Mouse (Mus musculus): ENCODE measurements around the gene Abcc9.

Abcc9 gene

DNA sequence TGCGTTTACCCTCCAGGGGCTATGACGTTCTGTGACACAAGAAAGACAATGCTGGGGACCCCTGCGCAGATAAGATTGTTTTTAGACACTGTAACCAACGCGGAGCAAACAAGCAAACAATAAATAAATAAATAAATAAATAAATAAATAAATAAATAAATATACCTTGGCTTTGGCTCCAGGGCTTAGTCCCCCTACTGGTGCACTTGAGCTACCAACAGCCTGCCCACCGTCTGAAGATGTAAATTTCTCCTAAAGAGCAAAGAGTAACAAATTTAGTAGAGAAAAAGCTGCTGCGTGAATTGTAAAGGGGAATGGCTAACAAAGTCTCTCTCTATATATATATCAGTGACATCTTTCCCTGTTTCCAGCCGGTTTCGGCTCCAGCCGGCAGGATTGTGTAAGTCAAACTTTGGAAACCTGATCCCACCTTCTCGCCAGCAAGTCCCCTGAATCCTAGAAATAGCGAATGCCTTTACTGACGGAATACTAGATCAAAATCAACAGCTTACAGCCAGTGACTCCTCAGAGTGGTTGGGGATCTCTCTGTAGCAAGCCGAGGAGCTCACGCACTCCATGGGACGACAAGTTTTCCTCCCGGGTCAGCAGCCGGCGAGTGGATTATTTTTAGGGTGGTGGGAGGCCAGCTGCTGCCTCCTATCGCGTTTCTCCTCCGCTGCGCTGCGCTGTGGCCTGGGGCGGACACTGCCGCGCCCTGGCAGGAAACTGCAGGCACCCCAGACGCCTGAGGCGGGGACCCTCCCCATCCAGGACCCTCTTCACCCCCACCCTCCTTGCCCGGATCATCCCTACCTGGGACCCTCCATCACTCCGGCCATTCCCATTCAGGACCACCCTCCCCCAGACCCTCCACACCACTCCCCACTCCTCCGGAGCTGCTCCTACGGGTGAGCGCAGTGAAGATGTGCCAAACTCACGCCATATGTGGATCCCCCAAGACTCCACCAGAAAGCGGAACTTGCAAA lies at the start of gene Abcc9:
Gene Abcc9 (minus strand): TSS at position 664 of the 986 bp plus-strand sequence.
- peak; percentile 57 for DNase-seq (ENCODE audit: low spot score)

- DNase-seq (ENCODE audit: low spot score), result peak; percentile 26
Measured at GRCm38 (mm10) chr6:142751365-142751764, 49.2 kb upstream of the Abcc9 start.

DNA sequence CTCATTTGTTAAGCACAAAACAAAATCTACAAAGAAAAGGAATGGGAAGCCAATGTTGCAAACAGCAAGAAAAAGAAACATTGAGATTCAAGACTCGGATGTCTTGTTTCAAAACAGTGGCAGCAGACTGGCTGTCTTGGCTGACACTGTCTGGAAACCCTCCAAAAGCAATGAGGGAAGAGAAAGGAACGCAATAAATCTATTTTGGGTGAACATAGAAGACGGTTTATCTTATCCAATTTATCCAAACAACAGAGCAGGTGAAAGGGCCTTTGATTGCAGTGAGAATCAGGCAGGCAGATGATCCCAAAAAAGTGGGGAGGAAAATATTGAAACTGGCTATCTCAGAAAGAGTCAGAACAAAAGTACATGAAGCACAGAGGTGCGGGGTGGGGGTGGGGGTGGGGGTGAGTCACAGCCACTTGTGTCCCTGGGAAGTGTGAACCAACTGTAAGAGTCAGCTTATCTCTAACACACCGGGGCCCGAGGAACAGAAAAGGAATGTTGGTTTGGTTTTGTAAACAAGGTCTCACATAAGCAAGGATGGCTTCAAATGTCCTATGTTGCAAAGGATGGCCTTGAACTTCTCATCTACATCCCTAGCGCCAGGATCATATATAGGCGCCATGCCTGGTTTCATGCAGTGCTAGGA lies 46.1 kb upstream of the Abcc9 start:
- DNase-seq (ENCODE audit: low spot score), result no peak

GRCm38 (mm10) chr6:142747165-142747564 lies 45.0 kb upstream of the Abcc9 start:
- DNase-seq (ENCODE audit: low spot score), result no peak

DNA sequence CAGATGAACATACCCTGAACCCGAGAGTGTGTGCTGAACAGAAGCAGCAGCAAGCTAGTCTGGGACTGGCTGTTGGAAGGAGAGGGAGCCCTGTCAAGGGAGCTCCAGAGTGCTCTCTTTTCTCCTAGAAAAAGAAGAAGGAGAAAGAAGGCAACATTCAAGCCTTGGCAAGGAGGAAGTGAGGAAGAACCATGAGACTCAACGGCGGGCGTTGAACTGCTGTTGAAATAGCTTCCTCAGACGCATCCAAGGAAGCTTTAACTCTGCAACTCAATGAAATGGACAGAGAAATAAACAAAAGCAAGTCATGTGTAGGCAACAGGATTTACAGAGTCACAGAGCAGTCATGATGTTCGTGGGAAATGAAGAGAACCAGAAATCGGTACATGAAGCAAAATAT lies 44.6 kb upstream of the Abcc9 start:
- no peak for DNase-seq (ENCODE audit: low spot score)

GRCm38 (mm10) chr6:142745484-142745883 lies 43.4 kb upstream of the Abcc9 start:
- no peak for DNase-seq (ENCODE audit: low spot score)

DNA sequence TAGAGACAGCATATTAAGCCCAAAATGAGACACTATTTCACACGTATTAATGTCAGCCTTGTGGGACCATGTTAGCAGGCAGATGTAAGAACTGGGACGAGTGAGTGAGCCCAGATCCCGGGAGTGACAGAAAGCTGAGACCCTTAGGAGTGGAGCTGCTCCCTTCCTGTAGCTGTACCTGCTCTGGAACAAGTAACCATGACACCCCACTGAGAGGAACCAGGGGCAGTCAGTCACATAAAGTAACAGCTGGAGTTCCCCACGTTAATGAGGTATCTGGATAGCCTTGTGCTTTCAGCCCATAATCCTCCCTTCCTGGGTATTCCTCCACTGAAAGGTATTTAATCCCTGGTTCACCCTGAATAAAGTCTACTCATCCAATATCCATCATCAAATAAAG lies 41.1 kb upstream of the Abcc9 start:
- DNase-seq (ENCODE audit: low spot score), result no peak

DNA sequence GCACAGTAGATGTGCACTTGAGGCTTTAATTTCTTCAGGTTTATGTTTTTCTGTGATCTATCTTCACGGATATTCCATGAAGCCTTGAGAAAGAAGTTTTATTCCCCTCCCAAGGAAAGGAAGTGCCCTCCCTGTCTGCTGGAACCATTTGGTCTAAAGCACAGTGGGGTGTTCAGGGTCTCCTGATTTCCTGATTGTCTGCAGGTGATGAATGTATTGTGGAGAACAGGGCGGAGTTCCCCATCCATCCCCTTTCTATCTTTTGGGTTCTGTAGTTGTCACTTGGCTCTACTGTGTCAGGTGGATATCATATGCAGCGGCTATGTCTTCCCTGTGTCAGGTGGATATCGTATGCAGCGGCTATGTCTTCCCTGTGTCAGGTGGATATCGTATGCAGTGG lies 39.6 kb upstream of the Abcc9 start:
- DNase-seq (ENCODE audit: low spot score), result no peak

DNA sequence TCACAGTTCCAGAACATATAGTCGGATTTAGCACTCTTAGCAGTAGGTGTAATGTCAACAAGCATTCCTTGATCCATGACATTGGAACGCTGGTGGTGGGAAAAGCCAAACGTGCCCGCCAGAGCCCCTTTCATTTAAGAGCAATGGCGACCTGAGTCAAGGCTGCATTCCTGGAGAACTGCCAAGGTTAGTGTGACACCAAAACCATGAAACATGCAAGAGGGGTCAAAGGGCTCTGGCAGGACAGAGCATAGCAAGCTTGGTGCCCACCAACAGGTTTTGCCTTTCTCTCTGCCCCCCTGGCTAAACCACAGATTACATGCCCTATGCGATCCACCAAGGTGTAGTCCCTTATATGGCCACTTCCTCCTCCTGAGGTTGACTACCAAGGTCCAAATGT lies 36.5 kb upstream of the Abcc9 start:
- DNase-seq (ENCODE audit: low spot score), result no peak

- no peak for DNase-seq (ENCODE audit: low spot score)
Measured at GRCm38 (mm10) chr6:142738225-142738624, 36.1 kb upstream of the Abcc9 start.

DNA sequence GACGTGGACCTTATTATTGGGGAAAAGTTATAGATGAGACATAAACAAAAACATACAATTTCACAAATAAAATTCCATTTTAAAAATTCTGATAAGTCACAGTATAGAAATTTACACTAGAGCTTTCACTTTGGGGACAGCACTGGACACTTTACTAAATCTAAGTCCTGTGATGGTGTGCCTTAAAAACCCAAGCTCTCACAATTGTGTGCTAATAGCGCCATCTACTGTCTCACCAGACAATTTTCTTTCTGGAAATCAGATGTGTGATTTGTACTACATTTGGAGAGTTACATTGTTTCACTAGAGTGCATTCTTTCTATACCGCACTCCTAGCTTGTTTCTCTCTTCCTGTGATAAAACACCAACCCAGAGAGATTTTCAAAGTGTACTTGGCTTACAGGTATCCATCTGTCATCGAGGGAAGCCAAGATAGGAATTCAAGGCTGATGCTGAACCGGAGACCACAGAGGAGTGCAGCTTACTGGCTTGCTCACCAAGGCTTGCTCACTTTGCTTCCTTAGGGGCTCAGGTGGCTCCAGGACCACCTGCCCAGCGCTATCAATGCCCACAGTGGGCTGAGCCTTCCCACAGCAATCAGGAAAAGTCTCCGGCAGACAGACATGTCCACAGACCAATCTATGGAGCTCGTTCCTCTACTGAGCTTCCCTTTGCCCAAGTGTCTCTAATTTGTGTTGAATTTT lies 33.3 kb upstream of the Abcc9 start:
- DNase-seq (ENCODE audit: low spot score), result peak; percentile 84

DNA sequence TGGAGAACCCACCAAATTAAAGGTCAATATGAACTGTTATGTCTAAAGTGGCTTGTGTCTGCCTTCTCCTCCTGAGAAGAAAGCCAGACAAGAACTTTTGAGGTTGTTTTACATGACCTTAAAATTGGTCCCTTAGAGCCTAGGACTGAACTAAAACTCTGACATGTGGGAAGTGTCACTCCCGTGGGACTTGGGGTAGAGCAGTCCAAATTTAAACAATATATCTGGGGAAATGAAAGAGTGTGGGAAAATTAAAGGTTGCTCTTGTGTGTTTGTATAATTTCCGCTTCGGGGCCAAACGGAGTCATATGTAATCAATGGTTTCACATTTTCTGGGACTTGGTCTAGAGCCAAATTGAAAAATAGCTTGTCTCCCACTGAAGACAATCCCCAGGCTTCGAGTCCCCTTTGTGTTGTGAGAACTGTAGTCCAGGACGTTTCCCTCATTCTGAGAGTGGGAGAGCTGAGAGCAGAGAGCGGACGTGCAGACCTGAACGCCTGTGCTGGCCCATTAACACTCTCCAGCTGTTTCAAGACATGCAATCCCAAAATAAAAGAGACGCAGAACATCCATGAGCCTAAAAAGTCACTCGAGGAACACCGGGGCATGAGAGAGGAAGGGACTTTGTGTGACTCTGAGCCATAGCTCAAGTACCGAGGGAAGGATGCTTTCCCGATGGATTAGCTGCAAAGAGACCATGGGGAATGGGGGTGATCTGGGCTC lies 30.6 kb upstream of the Abcc9 start:
- DNase-seq (ENCODE audit: low spot score), result no peak

GRCm38 (mm10) chr6:142726032-142726431 lies 23.9 kb upstream of the Abcc9 start:
- no peak for DNase-seq (ENCODE audit: low spot score)

DNA sequence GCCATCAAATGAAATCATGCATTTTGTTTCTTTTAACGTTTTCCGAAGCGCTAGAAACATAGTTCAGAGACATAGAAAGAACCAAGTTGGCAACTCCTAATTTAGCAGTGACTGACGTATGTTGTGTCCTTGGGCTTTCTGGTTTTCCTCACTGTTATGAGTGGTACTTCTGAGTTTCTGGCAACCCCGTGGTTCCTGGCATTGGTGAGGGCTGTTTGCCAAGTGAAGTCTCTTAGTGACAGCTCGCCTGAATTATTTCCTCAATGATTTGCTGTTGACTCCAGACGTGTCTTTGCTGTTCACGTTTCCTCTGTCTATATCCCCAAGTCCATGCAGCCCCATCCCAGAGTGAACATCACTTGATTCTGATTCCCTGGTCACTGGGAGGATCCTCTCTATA lies 19.6 kb upstream of the Abcc9 start:
- no peak for DNase-seq (ENCODE audit: low spot score)

DNA sequence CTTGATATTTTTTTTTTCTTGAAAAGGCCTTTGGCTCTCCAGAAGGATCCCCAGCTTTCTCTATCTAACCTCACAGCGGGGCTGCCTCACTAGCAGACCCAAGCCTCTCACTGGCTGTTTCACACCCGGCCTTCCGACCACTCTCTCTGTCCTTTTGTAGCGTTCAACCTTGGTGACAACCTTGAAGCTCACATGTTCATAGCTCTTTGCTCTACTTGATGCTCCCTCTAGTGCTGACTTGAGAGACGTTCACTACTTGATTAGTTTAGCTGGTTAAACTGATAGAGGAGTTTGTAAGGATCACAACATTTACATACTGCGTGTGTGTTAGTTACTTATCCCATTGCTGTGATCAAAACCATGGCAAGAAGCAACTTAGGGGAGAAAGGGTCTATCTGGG lies 18.5 kb upstream of the Abcc9 start:
- DNase-seq (ENCODE audit: low spot score), result no peak

- DNase-seq (ENCODE audit: low spot score), result no peak
Measured at GRCm38 (mm10) chr6:142718167-142718566, 16.1 kb upstream of the Abcc9 start.

GRCm38 (mm10) chr6:142717186-142717585 lies 15.1 kb upstream of the Abcc9 start:
- no peak for DNase-seq (ENCODE audit: low spot score)

DNA sequence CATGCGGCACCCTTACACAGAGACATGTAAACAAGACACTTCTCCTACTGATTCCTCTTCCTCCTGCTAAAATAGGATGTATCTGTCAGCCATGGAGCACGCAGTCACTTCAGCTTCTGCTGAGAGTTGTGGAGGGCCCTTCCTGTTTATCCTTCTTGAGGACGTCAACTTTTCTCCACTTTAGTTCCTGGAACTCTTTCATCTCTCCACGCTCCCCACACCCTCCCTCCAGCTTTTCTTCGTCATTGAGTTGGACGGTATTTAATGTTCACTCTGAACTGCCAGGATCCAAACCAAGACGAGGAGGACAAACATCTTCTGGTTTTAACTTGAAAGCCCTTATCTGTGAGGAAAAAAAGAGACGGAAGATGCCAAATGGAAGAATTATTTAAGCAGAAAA lies 12.9 kb upstream of the Abcc9 start:
- no peak for DNase-seq (ENCODE audit: low spot score)

GRCm38 (mm10) chr6:142711106-142711505 lies 9.0 kb upstream of the Abcc9 start:
- no peak for DNase-seq (ENCODE audit: low spot score)

GRCm38 (mm10) chr6:142710690-142711089 lies 8.6 kb upstream of the Abcc9 start:
- DNase-seq (ENCODE audit: low spot score), result no peak

GRCm38 (mm10) chr6:142708369-142708768 lies 6.3 kb upstream of the Abcc9 start:
- no peak for DNase-seq (ENCODE audit: low spot score)

DNA sequence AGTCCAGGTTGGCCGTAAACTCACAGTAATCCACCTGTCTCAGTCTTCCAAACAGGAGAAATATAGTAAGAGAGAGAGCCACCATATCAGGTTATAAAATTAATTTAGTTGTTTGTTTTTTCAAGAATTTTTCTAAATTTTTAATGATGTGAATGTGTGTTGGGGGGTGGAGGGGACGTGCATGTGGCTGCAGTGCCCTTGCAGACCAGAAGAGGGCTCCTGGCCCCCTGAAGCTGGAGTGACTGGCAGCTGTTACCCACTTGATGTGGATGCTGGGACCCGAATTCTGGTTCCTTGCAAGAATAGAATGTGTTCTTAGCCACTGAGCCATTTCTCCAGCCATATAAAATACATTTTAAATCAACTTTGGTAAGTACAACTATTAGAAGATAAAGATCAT lies 4.6 kb upstream of the Abcc9 start:
- no peak for DNase-seq (ENCODE audit: low spot score)

Data from embryo, embryonic 10 days (tissue).